Mouse (Mus musculus) C3H10T1/2 (cell line): ENCODE results near the gene Cfhr1. TPM values are rescaled to one million over a fixed set of nuclear protein-coding genes. Genes with fewer than 3 reads are reported as not detected.

Experiments
- polyA plus RNA-seq, 2 experiments: library from polyadenylated mRNA; unstranded; fragments of >200 nt; fragmentation: generic; extraction: Trizol; gene quantifications; one replicate each; pipeline ENCODE4 v1.2.1; 2012; ENCODE audit warnings: missing spikeins in 2 of 2

Gene Cfhr1
- polyA plus RNA-seq = not detected

GRCm38 (mm10) chr1:139560024-139560423, at the start of gene Cfhr1:
Gene Cfhr1 (minus strand): TSS chr1:139560272.

GRCm38 (mm10) chr1:139501258-139501752, 58.8 kb downstream of the Cfhr1 start, which contains the start of gene F13b:
Gene F13b (plus strand): TSS chr1:139501702.

Other genes with a start within 250 kb of the Cfhr1 start
- gene Crb1, start 183.2 kb downstream of the Cfhr1 start, polyA plus RNA-seq = not detected
- gene Zbtb41, start 138.0 kb downstream of the Cfhr1 start, polyA plus RNA-seq = under 1 TPM; 0.09 to 0.76 TPM
- gene Aspm, start 105.5 kb downstream of the Cfhr1 start, polyA plus RNA-seq = 1 to 10 TPM in 1 of 2 experiments, under 1 TPM in 1; 0.19 to 5.5 TPM
- gene F13b, start 58.6 kb downstream of the Cfhr1 start, polyA plus RNA-seq = not detected
- not detected for gene Gm4788, start 221.0 kb upstream of the Cfhr1 start, polyA plus RNA-seq